Mouse (Mus musculus) stomach, postnatal 0 days (tissue): ENCODE results near the gene Taar7b. TPM values are rescaled to one million over a fixed set of nuclear protein-coding genes. Genes with fewer than 3 reads are reported as not detected.

Experiments used
- ATAC-seq: fragments of 200-750 bp; cut with Nextera tagmentation; 2 replicates; pipeline ENCODE4 v1.8.0; 2017; ENCODE audit not compliant: low FRiP score, low TSS enrichment
- DNase-seq: peaks from one replicate; pipeline ENCODE4 v3.0.0-alpha.2; 2016; ENCODE audit warnings: low spot score
- H3K27ac ChIP-seq: fragments of 300-500 bp; sonication (generic); replicated peaks from 2 replicates; pipeline ENCODE4 v1.5.1; 2014; ENCODE audit warnings: mild to moderate bottlenecking, control low read depth
- H3K27me3 ChIP-seq: fragments of 300-500 bp; sonication (generic); 2 replicates; pipeline ENCODE4 v1.6.1; 2014; ENCODE audit warnings: low read length; ENCODE audit not compliant: control insufficient read depth, insufficient read depth
- H3K36me3 ChIP-seq: fragments of 300-500 bp; sonication (generic); 2 replicates; pipeline ENCODE4 v1.6.1; 2014; ENCODE audit warnings: low read length, mixed read lengths; ENCODE audit not compliant: control insufficient read depth, insufficient read depth
- H3K4me1 ChIP-seq: fragments of 300-500 bp; sonication (generic); replicated peaks from 2 replicates; pipeline ENCODE4 v1.6.1; 2014; ENCODE audit warnings: antibody characterized with exemption; ENCODE audit not compliant: control insufficient read depth, insufficient read depth
- H3K4me2 ChIP-seq: fragments of 300-500 bp; sonication (generic); replicated peaks from 2 replicates; pipeline ENCODE4 v1.6.1; 2014; ENCODE audit warnings: low read depth, mild to moderate bottlenecking, control low read depth, moderate library complexity
- H3K4me3 ChIP-seq: fragments of 300-500 bp; sonication (generic); 2 replicates; pipeline ENCODE4 v1.5.1; 2014; ENCODE audit warnings: low read depth, low read length, control low read depth
- H3K9ac ChIP-seq: fragments of 300-500 bp; sonication (generic); 2 replicates; pipeline ENCODE4 v1.6.1; 2014; ENCODE audit warnings: mild to moderate bottlenecking, low read length, control low read depth, mixed read lengths
- H3K9me3 ChIP-seq: fragments of 300-500 bp; sonication (generic); 2 replicates; pipeline ENCODE4 v1.6.1; 2016; ENCODE audit warnings: low read length; ENCODE audit not compliant: control insufficient read depth
- CTCF ChIP-seq: IDR thresholded peaks from 2 replicates; pipeline ENCODE4 v1.5.1; 2016; ENCODE audit warnings: antibody characterized with exemption, low read depth, mild to moderate bottlenecking, moderate library complexity
- EP300 ChIP-seq: optimal IDR thresholded peaks from 2 replicates; pipeline ENCODE3; 2016; ENCODE audit warnings: antibody characterized with exemption
- WGBS: fragments of 180-500 bp; shearing (Covaris S2); extraction: QIAGEN DNeasy Blood & Tissue Kit; methylation state at CpG from one replicate; pipeline ENCODE4 v1.1.7; 2014; 5-methylcytosine and 5-hydroxymethylcytosine counted together
- polyA plus RNA-seq: library from polyadenylated mRNA; unstranded; fragments of >200 nt; fragmentation: Nextera tagmentation; extraction: Ambion mirVana; gene quantifications from 2 replicates; pipeline ENCODE4 v1.2.1, GENCODE M21; 2015

The Taar7b gene
- polyA plus RNA-seq, 1 experiment from 2014 or later, result not detected

GRCm38 (mm10) chr10:23993381-23993780, 6.4 kb upstream of the Taar7b start, which contains the start of gene Taar7a:
Taar7a (minus strand) TSS chr10:23993481.
- Histone ChIP-seq H3K36me3 (no peaks in the 10 kb centered on the region), H3K4me2 (no peak within 1 kb of the TSS), H3K27ac (no peak within 1 kb of the TSS), H3K4me1 (no peaks in the 10 kb centered on the region), H3K27me3 (no peaks in the 10 kb centered on the region), H3K9me3 (no peaks in the 10 kb centered on the region), H3K9ac (no peak within 1 kb of the TSS), H3K4me3 (no peak within 1 kb of the TSS)
- TF ChIP-seq CTCF (no peak), EP300 (no peak)
- 85% methylated on average over 3 of the region's 3 CpGs for WGBS
- no peak for DNase-seq
- no peak for ATAC-seq

- H3K9me3 ChIP-seq, result no peaks in the 10 kb centered on the region
- no peak overlapping the region for H3K4me2 ChIP-seq
- no peak overlapping the region for H3K9ac ChIP-seq
- H3K4me1 ChIP-seq, result no peaks in the 10 kb centered on the region
- no peaks in the 10 kb centered on the region for H3K36me3 ChIP-seq
- DNase-seq (no peak), ATAC-seq (no peak)
- H3K27me3 ChIP-seq, result no peaks in the 10 kb centered on the region
- H3K27ac ChIP-seq, result no peak overlapping the region
- WGBS, result 64% methylated on average over 1 of the region's 1 CpGs
- H3K4me3 ChIP-seq, result no peak overlapping the region
- TF ChIP-seq EP300 (no peak), CTCF (no peak)
These were observed 6.7 kb downstream of the Taar7b start for GRCm38 (mm10) chr10:24006442-24006841.

GRCm38 (mm10) chr10:24007034-24007433, 7.3 kb downstream of the Taar7b start:
- ATAC-seq, result no peak

GRCm38 (mm10) chr10:24008143-24008542, 8.4 kb downstream of the Taar7b start:
- Histone ChIP-seq H3K9me3 (no peaks in the 10 kb centered on the region), H3K27me3 (no peaks in the 10 kb centered on the region), H3K36me3 (no peaks in the 10 kb centered on the region), H3K4me1 (no peaks in the 10 kb centered on the region), H3K27ac (no peak overlapping the region), H3K9ac (no peak overlapping the region), H3K4me2 (no peak overlapping the region), H3K4me3 (no peak overlapping the region)
- ATAC-seq, result no peak
- no peak for DNase-seq
- no peak for TF ChIP-seq CTCF
- no peak for TF ChIP-seq EP300
- WGBS, result 82% methylated on average over 1 of the region's 1 CpGs

More at GRCm38 (mm10) chr10:24007034-24007433, 7.3 kb downstream of the Taar7b start:
- TF ChIP-seq CTCF (no peak), EP300 (no peak)
- Histone ChIP-seq H3K9me3 (no peaks in the 10 kb centered on the region), H3K4me3 (no peak overlapping the region), H3K27ac (no peak overlapping the region), H3K4me1 (no peaks in the 10 kb centered on the region), H3K27me3 (no peaks in the 10 kb centered on the region), H3K36me3 (no peaks in the 10 kb centered on the region), H3K9ac (no peak overlapping the region), H3K4me2 (no peak overlapping the region)
- DNase-seq, result no peak
- 21% methylated on average over 2 of the region's 2 CpGs for WGBS

- Histone ChIP-seq H3K4me3 (no peak within 1 kb of the TSS), H3K36me3 (no peaks in the 10 kb centered on the region), H3K9me3 (no peaks in the 10 kb centered on the region), H3K4me2 (no peak within 1 kb of the TSS), H3K4me1 (no peaks in the 10 kb centered on the region), H3K27ac (no peak within 1 kb of the TSS), H3K9ac (no peak within 1 kb of the TSS), H3K27me3 (no peaks in the 10 kb centered on the region)
- no peak for DNase-seq
- no peak for ATAC-seq
- TF ChIP-seq CTCF (no peak), EP300 (no peak)
These were observed 27.2 kb downstream of the Taar7b start, which contains the start of gene Taar7d for GRCm38 (mm10) chr10:24026922-24027321. Taar7d (plus strand) TSS chr10:24027222.

- no peaks in the 10 kb centered on the region for H3K9me3 ChIP-seq
- no peaks in the 10 kb centered on the region for H3K27me3 ChIP-seq
- no peak for TF ChIP-seq CTCF
- TF ChIP-seq EP300, result no peak
- no peaks in the 10 kb centered on the region for H3K4me1 ChIP-seq
- H3K4me3 ChIP-seq, result no peak overlapping the region
- no peak overlapping the region for H3K27ac ChIP-seq
- H3K9ac ChIP-seq, result no peak overlapping the region
- ATAC-seq, result no peak
- no peaks in the 10 kb centered on the region for H3K36me3 ChIP-seq
- DNase-seq, result no peak
- H3K4me2 ChIP-seq, result no peak overlapping the region
These were observed 31.6 kb downstream of the Taar7b start for GRCm38 (mm10) chr10:24031347-24031746.
